Mouse (Mus musculus): Measurements from ENCODE around the gene Rer1. TPM values are rescaled to one million over a fixed set of nuclear protein-coding genes. Genes with fewer than 3 reads are reported as not detected.

Rer1 gene
- polyA plus RNA-seq (2012): 64.4 and 68.2 TPM in 2 replicates

DNA sequence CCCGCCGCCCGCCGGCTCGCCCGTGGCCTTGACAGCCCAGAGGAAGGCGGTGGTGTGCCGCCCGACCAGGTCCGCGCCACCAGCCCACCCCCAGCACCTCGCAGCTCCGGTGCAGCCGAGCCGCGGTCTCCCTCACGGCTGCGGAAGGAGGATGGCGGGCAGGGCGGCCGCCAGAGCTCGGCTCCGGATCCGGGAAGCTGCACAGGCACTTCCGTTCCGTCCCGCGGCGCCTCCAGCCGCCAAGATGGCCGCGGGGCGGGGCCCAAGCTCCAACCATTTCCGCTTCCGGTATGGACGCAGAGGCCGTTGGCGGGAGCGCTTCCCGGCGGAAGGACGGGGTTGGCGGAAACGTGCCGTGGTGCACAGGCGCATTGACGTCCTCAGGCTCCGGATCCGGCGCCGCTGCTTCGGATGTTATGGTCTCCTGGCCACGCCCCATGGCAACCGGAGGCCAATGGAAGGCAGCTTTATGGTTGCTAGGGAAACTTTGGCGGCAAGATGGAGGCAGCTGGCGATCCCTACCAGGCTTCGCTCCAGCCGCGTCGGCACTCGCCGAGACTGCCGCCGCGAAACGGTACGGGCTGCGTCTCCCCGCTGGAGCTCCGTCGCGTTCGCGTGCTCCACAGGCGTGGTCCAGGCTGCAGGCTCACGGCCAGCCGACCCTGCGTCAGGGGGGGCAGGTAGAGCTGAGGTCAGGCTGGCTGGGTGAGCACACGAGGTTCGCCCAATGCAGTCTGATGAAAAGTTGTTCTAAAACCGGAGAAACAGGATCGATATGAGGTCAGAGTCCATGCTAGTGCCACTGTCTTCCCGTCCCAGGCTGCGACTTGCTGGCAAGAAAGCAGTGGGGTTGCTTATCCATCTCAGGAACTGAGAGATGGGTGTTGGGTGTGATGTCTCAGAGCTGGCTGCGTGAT lies at the start of gene Rer1, which contains the start of gene Morn1:
Gene Rer1 (minus strand): TSS at position 275 of the 917 bp plus-strand sequence.
Gene Morn1 (plus strand): TSS at position 470 of the 917 bp plus-strand sequence.

GRCm38 (mm10) chr4:155066834-155067522 lies 19.2 kb downstream of the Rer1 start, which contains the start of gene Pex10:
TSS of gene Pex10 (plus strand) at chr4:155067016.

GRCm38 (mm10) chr4:155056724-155057123 lies 29.5 kb downstream of the Rer1 start, which contains the start of gene Plch2:
TSS of gene Plch2 (minus strand) at chr4:155056784.

Other genes with a start within 250 kb of the Rer1 start
- gene Ttc34, start 248.9 kb downstream of the Rer1 start, polyA plus RNA-seq (2012): 0.01 TPM in 1 of 2 replicates, not detected in the other
- 0.03 TPM in 1 of 2 replicates, not detected in the other for gene Mmel1, start 216.8 kb downstream of the Rer1 start, polyA plus RNA-seq (2012)
- gene Fam213b, start 187.2 kb downstream of the Rer1 start, polyA plus RNA-seq (2012): 4.2 and 6.0 TPM in 2 replicates
- 13.7 and 19.5 TPM in 2 replicates for gene Tnfrsf14, start 157.8 kb downstream of the Rer1 start, polyA plus RNA-seq (2012)
- 1.1 and 2.5 TPM in 2 replicates for gene Hes5, start 125.5 kb downstream of the Rer1 start, polyA plus RNA-seq (2012)
- 28.9 and 36.8 TPM in 2 replicates for gene Pank4, start 122.3 kb downstream of the Rer1 start, polyA plus RNA-seq (2012)
- gene Plch2, start 29.6 kb downstream of the Rer1 start, polyA plus RNA-seq (2012): 0.14 TPM in 1 of 2 replicates, not detected in the other
- 21.4 and 22.4 TPM in 2 replicates for gene Pex10, start 19.4 kb downstream of the Rer1 start, polyA plus RNA-seq (2012)
- gene Morn1, start 195 bp upstream of the Rer1 start, polyA plus RNA-seq (2012): 2.3 and 2.6 TPM in 2 replicates
- 27.5 and 32.2 TPM in 2 replicates for gene Ski, start 136.2 kb upstream of the Rer1 start, polyA plus RNA-seq (2012)
- gene Faap20, start 163.4 kb upstream of the Rer1 start, polyA plus RNA-seq (2012): 60.6 and 64.1 TPM in 2 replicates

Data from megakaryocyte-erythroid progenitor cell, adult 5 weeks (primary cell).